Mouse (Mus musculus) embryonic fibroblast, embryonic 13.5 days (primary cell): Measurements from ENCODE around the gene Gosr2.

Source experiments
- CTCF ChIP-seq: IDR thresholded peaks from 2 replicates; pipeline ENCODE4 v1.5.1; 2011; ENCODE audit warnings: mild to moderate bottlenecking, control low read depth, low read length, moderate library complexity, borderline replicate concordance; ENCODE audit not compliant: insufficient read depth
- POLR2A ChIP-seq: IDR thresholded peaks from 2 replicates; pipeline ENCODE4 v1.6.1; 2011; ENCODE audit warnings: low read depth, mild to moderate bottlenecking, control low read depth, low read length, moderate library complexity

- TF ChIP-seq POLR2A: no peak
- TF ChIP-seq CTCF: no peak
Observed at GRCm38 (mm10) chr11:103707005-103707404, 9.3 kb upstream of the Gosr2 start.
